Mouse (Mus musculus): ENCODE data around the gene Sgca. TPM values are rescaled to one million over a fixed set of nuclear protein-coding genes. Genes with fewer than 3 reads are reported as not detected.
A peak's percentile ranks its signal among the peaks of the same experiment; 100 is the strongest.

Gene Sgca
- total RNA-seq, 2 experiments from 2014 or later, result 252 to 278 TPM

DNA sequence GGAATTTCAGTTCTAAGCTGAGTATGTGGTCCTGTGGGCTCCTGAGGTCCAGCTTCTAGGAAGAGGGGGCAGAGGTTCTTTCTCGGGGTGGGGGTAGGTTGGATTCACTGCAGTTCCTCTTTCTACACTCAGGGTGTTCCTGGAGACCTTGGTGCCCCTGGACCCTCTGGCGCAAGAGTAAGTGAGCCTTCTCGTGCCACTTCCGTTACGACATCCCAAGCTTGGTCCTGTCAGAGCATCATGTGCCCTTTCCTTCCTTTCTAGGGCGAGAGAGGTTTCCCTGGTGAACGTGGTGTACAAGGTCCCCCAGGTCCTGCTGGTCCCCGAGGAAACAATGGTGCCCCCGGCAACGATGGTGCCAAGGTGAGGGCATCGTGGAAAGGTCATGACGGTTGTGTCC, 30.9 kb downstream of the Sgca start:
- DNase-seq, result no peak
- Histone ChIP-seq H3K4me3 (peak overlapping the region; percentile 77), H3K27ac (peak overlapping the region; percentile 77)
- intact Hi-C loops (cut with DNase I), result no loop called here
- no peak for TF ChIP-seq CTCF (IDR thresholded peaks at IDR 0.05)

DNA sequence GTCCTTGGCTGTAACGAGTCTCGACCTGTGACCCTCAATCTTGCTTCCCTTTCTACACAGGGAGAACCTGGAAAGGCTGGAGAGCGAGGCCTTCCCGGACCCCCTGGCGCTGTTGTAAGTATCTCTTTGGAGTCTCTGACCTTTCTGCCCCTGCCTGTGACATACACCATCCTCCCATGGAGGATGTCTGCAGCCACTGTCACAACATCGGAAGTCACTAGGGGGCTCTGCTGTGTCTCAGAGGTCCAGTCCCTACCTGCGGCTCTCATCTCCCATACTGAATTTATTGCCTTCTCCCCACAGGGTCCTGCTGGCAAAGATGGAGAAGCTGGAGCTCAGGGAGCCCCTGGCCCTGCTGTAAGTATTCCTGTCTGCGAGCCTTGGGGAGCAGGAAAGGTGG, 31.8 kb downstream of the Sgca start:
- H3K27ac ChIP-seq, result peak overlapping the region; percentile 77
- DNase-seq, result no peak
- peak; percentile 37 for TF ChIP-seq CTCF (IDR thresholded peaks at IDR 0.05)
- intact Hi-C loops (cut with DNase I), result no loop called here
- H3K4me3 ChIP-seq, result peak overlapping the region; percentile 77

DNA sequence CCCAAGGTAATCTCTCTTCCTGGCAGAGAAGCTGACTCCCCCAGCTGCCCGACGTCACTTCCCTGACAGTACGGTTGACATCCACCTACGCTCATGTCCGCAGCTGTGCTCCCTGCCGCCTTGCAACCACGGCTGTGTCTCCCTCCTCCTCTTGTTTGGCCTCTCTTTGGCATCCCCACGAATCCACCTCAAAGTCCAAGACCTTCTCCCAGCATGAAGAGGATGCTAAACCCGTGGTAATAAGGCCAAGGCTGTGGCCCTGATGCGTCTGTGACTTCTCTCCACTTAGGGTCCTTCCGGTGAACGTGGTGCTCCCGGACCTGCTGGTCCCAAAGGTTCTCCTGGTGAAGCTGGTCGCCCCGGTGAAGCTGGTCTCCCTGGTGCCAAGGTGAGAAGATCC, 33.1 kb downstream of the Sgca start:
- TF ChIP-seq CTCF (IDR thresholded peaks at IDR 0.05), result no peak
- peak overlapping the region; percentile 77 for H3K4me3 ChIP-seq
- intact Hi-C loops (cut with DNase I), result no loop called here
- DNase-seq, result no peak
- H3K27ac ChIP-seq, result peak overlapping the region; percentile 77

DNA sequence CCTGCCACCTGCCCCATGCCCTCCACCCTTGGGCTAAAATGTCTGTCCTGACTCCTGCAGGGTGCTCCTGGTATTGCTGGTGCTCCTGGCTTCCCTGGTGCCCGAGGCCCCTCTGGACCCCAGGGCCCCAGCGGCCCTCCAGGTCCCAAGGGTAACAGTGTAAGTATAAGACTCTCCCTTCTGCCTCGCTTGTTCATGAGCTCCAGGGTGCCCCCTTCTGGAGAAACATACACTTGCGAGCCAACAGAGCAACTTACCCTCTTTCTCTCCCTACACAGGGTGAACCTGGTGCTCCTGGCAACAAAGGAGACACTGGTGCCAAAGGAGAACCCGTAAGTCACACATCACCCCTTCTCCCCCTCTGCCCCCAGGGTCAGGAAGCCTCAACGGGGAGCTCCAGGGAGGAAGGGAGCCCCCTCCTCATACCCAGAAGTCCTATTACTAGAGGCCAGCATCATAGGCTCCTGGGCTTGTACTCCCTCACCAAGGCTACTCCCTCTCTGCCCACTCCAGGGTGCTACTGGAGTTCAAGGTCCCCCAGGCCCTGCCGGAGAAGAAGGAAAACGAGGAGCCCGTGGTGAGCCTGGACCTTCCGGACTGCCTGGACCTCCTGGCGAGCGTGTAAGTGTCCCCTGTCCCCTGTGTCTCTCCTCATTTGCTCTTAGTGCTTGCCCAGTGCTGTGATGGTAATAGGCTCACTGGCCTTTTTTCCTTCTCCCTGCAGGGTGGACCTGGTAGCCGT, 33.7 kb downstream of the Sgca start:
- peak; percentile 72 for DNase-seq
- peak; percentile 75 for TF ChIP-seq CTCF (IDR thresholded peaks at IDR 0.05)
- intact Hi-C loops (cut with DNase I), result no loop called here
- H3K27ac ChIP-seq, result peak overlapping the region; percentile 77
- H3K4me3 ChIP-seq, result peak overlapping the region; percentile 77

GRCm38 (mm10) chr11:94941776-94942175, 34.4 kb downstream of the Sgca start:
- DNase-seq, result no peak
- TF ChIP-seq CTCF (IDR thresholded peaks at IDR 0.05), result no peak
- peak overlapping the region; percentile 77 for H3K4me3 ChIP-seq
- H3K27ac ChIP-seq, result peak overlapping the region; percentile 77
- intact Hi-C loops (cut with DNase I), result loop anchor here (2.0 kb wide), 1 partner anchor 101 kb away; no protein-coding TSS in a partner anchor

DNA sequence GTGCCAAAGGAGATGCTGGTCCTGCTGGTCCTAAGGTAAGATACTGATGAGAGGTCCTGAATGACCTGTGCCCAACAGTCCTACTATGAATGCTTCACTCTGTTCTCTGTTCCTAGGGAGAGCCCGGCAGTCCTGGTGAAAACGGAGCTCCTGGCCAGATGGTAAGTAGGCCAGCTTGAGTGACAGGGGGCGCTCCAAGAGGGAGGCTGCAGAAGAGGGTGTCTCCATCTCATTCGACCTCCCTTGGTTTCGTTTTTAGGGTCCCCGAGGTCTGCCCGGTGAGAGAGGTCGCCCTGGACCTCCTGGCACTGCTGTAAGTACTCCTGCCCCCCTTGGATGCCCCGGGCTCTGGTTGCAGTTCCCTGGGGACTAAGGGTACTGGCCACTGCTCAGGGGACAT, 35.0 kb downstream of the Sgca start:
- TF ChIP-seq CTCF (IDR thresholded peaks at IDR 0.05), result no peak
- intact Hi-C loops (cut with DNase I), result loop anchor here (2.0 kb wide), 1 partner anchor 102 kb away; no protein-coding TSS in a partner anchor
- no peak for DNase-seq
- peak overlapping the region; percentile 77 for H3K4me3 ChIP-seq
- H3K27ac ChIP-seq, result peak overlapping the region; percentile 77

GRCm38 (mm10) chr11:94939280-94939679, 36.8 kb downstream of the Sgca start:
- intact Hi-C loops (cut with DNase I), result loop anchor here (1.0 to 2.0 kb wide), 2 partner anchors 31 to 62 kb away; no protein-coding TSS in a partner anchor
- DNase-seq, result peak; percentile 83
- peak; percentile 98 for TF ChIP-seq CTCF (IDR thresholded peaks at IDR 0.05)
- Histone ChIP-seq H3K27ac (peak overlapping the region; percentile 77), H3K4me3 (peak overlapping the region; percentile 77)

DNA sequence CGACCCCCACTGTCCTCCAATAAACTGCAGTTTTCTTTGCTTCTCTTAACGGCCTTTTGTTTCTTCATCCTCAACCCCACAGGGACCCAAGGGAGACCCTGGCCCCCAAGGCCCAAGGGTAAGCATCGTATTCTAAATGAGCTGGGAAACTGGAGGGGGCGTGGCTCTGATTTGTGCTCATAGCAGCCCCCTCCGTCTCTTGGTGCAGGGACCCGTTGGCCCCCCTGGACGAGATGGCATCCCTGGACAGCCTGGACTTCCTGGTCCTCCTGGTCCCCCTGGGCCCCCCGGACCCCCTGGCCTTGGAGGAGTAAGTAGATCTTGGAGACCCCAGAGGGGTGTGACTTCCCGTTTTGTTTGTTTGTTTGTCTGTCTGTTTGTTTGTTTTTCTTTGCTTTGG, 37.8 kb downstream of the Sgca start:
- intact Hi-C loops (cut with DNase I), result loop anchor here (2.0 kb wide), 1 partner anchor 63 kb away; no protein-coding TSS in a partner anchor
- peak overlapping the region; percentile 77 for H3K4me3 ChIP-seq
- H3K27ac ChIP-seq, result peak overlapping the region; percentile 90
- no peak for TF ChIP-seq CTCF (IDR thresholded peaks at IDR 0.05)
- DNase-seq, result no peak

DNA sequence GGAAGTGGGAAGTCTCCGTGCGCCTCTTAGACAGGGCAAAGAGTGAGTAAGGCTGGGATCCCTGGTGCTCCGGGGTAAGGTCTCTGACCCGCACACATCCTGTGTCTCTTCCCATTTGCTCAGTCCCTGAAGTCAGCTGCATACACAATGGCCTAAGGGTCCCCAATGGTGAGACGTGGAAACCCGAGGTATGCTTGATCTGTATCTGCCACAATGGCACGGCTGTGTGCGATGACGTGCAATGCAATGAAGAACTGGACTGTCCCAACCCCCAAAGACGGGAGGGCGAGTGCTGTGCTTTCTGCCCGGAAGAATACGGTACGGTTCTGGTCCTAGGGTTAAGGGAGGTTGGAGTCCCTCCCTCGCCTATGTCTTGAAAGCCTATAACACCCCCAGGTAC, 38.3 kb downstream of the Sgca start:
- no peak for TF ChIP-seq CTCF (IDR thresholded peaks at IDR 0.05)
- Histone ChIP-seq H3K27ac (peak overlapping the region; percentile 90), H3K4me3 (peak overlapping the region; percentile 77)
- no peak for DNase-seq
- intact Hi-C loops (cut with DNase I), result loop anchor here (1.0 to 2.0 kb wide), 3 partner anchors 25 to 71 kb away; no protein-coding TSS in a partner anchor

- Histone ChIP-seq H3K27ac (peak overlapping the region; percentile 90), H3K4me3 (peak overlapping the region; percentile 77)
- peak; percentile 78 for DNase-seq
- intact Hi-C loops (cut with DNase I), result loop anchor here (1.0 to 2.0 kb wide), 2 partner anchors 25 to 71 kb away; no protein-coding TSS in a partner anchor
- TF ChIP-seq CTCF (IDR thresholded peaks at IDR 0.05), result no peak
These were observed 38.8 kb downstream of the Sgca start for GRCm38 (mm10) chr11:94937335-94937781.

- peak; percentile 89 for DNase-seq
- peak overlapping the region; percentile 90 for H3K27ac ChIP-seq
- H3K4me3 ChIP-seq, result peak overlapping the region; percentile 77
- TF ChIP-seq CTCF (IDR thresholded peaks at IDR 0.05), result peak; percentile 91; the same call in 1 of the 2 replicates
- intact Hi-C loops (cut with DNase I), result loop anchor here (1.0 to 2.0 kb wide), 2 partner anchors 24 to 71 kb away; no protein-coding TSS in a partner anchor
These were observed 39.3 kb downstream of the Sgca start for GRCm38 (mm10) chr11:94936851-94937295.

GRCm38 (mm10) chr11:94936045-94936444, 40.1 kb downstream of the Sgca start, which contains the start of gene Col1a1:
Gene Col1a1 (plus strand): TSS chr11:94936224.
- no peak for TF ChIP-seq CTCF (IDR thresholded peaks at IDR 0.05)
- Histone ChIP-seq H3K4me3 (peak within 1 kb of the TSS; percentile 77), H3K27ac (peak within 1 kb of the TSS; percentile 90)
- DNase-seq, result peak; percentile 91
- intact Hi-C loops (cut with DNase I), result loop anchor here (2.0 kb wide), 1 partner anchor 23 kb away; no protein-coding TSS in a partner anchor

DNA sequence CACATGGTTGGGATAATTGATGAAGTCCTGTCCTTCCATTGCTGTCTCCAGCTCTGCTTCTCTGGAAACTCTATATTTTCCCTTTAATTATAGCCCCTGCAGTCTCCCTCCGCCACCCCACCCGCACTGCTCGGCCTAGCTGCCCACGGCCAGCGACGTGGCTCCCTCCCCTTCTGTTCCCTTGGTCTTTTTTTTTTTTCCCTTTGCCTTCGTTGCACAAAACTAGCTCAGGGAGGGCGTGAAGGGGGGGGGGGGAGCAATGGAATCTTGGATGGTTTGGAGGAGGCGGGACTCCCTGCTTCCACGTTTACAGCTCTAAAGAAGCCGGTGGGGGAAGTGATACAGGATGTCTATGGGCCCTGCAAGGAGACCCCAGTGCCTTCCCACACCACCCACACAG, 41.6 kb downstream of the Sgca start:
- TF ChIP-seq CTCF (IDR thresholded peaks at IDR 0.05), result no peak
- intact Hi-C loops (cut with DNase I), result no loop called here
- Histone ChIP-seq H3K4me3 (peak overlapping the region; percentile 77), H3K27ac (peak overlapping the region; percentile 90)
- DNase-seq, result peak; percentile 60
